Mouse (Mus musculus) limb, embryonic 14.5 days (tissue): Measurements from ENCODE around the gene Ccdc185. TPM values are rescaled to one million over a fixed set of nuclear protein-coding genes. Genes with fewer than 3 reads are reported as not detected.
A peak's percentile ranks its signal among the peaks of the same experiment; 100 is the strongest.

ENCODE experiments used
- ATAC-seq: fragments of 200-750 bp; cut with Nextera tagmentation; 2 replicates; pipeline ENCODE4 v1.8.0; 2017; ENCODE audit warnings: low read depth, moderate number of reproducible peaks, moderate TSS enrichment; ENCODE audit not compliant: low FRiP score
- DNase-seq: peaks from one replicate; pipeline ENCODE4 v3.0.0-alpha.2; 2015; ENCODE audit warnings: low spot score
- H3K27ac ChIP-seq: fragments of 300-500 bp; sonication (generic); replicated peaks from 2 replicates; pipeline ENCODE4 v1.5.1; 2014; ENCODE audit warnings: low read depth, mild to moderate bottlenecking, low read length, moderate library complexity, mixed read lengths
- H3K27me3 ChIP-seq: fragments of 300-500 bp; sonication (generic); 2 replicates; pipeline ENCODE4 v1.6.1; 2014; ENCODE audit warnings: low read length, mixed read lengths; ENCODE audit not compliant: control insufficient read depth, insufficient read depth
- H3K36me3 ChIP-seq: fragments of 300-500 bp; sonication (generic); 2 replicates; pipeline ENCODE4 v1.6.1; 2014; ENCODE audit warnings: mild to moderate bottlenecking, low read length, moderate library complexity, mixed read lengths; ENCODE audit not compliant: control insufficient read depth, insufficient read depth
- H3K4me1 ChIP-seq: fragments of 300-500 bp; sonication (generic); 2 replicates; pipeline ENCODE4 v1.6.1; 2014; ENCODE audit warnings: antibody characterized with exemption, low read length, mixed read lengths; ENCODE audit not compliant: control insufficient read depth, insufficient read depth
- H3K4me2 ChIP-seq: fragments of 300-500 bp; sonication (generic); replicated peaks from 2 replicates; pipeline ENCODE4 v1.6.1; 2014; ENCODE audit warnings: low read depth, mild to moderate bottlenecking, low read length, moderate library complexity; ENCODE audit not compliant: severe bottlenecking
- H3K4me3 ChIP-seq: fragments of 300-500 bp; sonication (generic); replicated peaks from 2 replicates; pipeline ENCODE4 v1.5.1; 2014; ENCODE audit warnings: low read length
- H3K9ac ChIP-seq: fragments of 300-500 bp; sonication (generic); 2 replicates; pipeline ENCODE4 v1.6.1; 2014; ENCODE audit warnings: mild to moderate bottlenecking, low read depth, low read length, moderate library complexity; ENCODE audit not compliant: severe bottlenecking
- H3K9me3 ChIP-seq: fragments of 300-500 bp; sonication (generic); 2 replicates; pipeline ENCODE4 v1.6.1; 2016; ENCODE audit warnings: low read length; ENCODE audit not compliant: control insufficient read depth
- POLR2A ChIP-seq: fragments of 200-500 bp; IDR thresholded peaks from 2 replicates; pipeline ENCODE4 v1.8.0; 2012; ENCODE audit warnings: inconsistent platforms, mild to moderate bottlenecking, moderate library complexity, borderline replicate concordance; ENCODE audit not compliant: insufficient read depth, insufficient read length; ENCODE audit errors: extremely low read depth
- WGBS: fragments of 180-500 bp; shearing (Covaris S2); extraction: QIAGEN DNeasy Blood & Tissue Kit; methylation state at CpG from one replicate; pipeline ENCODE4 v1.1.7; 2014; 5-methylcytosine and 5-hydroxymethylcytosine counted together
- polyA plus RNA-seq, 2 experiments: library from polyadenylated mRNA; depleted of rRNA in 1 of 2; stranded (reverse) in 1 of 2; unstranded in 1 of 2; fragments of >200 nt; fragmentation: Nextera tagmentation in 1 of 2; extraction: Ambion mirVana in 1 of 2; gene quantifications; 2 replicates each; pipeline versions ENCODE4 v1.2.1 to v1.2.3; 2012 to 2014

Gene Ccdc185
- not detected in 2 replicates for polyA plus RNA-seq (2012; rRNA removed)
- not detected in 2 replicates for polyA plus RNA-seq (2014; fragmentation: Nextera tagmentation; extraction: Ambion mirVana)

DNA sequence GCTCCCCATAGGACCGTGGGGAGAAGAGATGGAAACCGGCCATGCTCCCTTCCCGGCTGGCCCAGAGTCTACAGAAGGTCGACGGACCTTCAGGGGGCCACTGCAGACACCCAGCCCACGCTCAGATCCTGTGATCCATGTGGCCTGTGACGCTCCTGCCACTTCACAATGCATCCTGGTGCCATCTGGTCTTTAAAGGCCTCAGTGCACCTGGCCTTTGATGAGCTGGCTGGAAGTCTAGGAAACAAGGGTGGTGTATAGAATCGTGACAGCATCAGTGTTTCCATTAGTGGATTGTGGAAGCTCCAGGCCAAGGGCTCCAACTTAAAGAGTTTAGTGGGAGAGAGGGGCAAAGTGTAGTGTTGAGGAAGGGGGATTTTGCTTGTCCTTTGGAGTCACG lies at the start of gene Ccdc185:
TSS of gene Ccdc185 (minus strand) at position 101 of the 400 bp plus-strand sequence.
- no peak within 1 kb of the TSS for H3K4me3 ChIP-seq
- WGBS = 87% methylated on average over 9 of the region's 9 CpGs
- no peak for TF ChIP-seq POLR2A
- no peak within 1 kb of the TSS for H3K27ac ChIP-seq
- no peak for DNase-seq
- no peak for ATAC-seq
- H3K36me3 ChIP-seq = no peaks in the 10 kb centered on the region
- no peak within 1 kb of the TSS for H3K9ac ChIP-seq
- H3K4me1 ChIP-seq = no peaks in the 10 kb centered on the region
- H3K4me2 ChIP-seq = no peak within 1 kb of the TSS
- no peaks in the 10 kb centered on the region for H3K27me3 ChIP-seq
- H3K9me3 ChIP-seq = no peaks in the 10 kb centered on the region

DNA sequence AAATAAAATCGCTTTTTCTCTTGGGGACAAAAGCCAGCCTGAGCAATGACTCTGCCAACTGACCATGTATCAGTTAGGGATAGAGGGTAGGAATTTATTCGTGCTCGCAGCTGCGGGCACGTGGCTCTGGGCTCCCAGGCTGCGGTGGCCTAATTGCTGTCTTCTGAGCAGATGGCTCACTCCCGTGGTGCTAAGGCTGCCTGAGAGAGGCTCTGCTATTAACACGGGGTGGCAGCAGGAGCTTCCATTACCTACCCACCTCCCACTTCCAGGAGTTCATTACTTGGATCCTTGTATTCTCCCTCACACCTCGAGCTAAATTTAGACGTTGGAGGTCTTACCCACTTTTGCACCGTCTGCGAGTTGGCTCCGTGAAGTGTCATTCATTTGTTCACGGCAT lies 48.1 kb upstream of the Ccdc185 start:
- Histone ChIP-seq H3K4me1 (peaks cover 11% of the 10 kb centered on the region), H3K27me3 (no peaks in the 10 kb centered on the region), H3K27ac (no peak overlapping the region), H3K9me3 (no peaks in the 10 kb centered on the region), H3K36me3 (no peaks in the 10 kb centered on the region), H3K4me2 (no peak overlapping the region), H3K4me3 (no peak overlapping the region), H3K9ac (no peak overlapping the region)
- DNase-seq (no peak), ATAC-seq (no peak)
- 48% methylated on average over 14 of the region's 14 CpGs for WGBS
- no peak for TF ChIP-seq POLR2A

DNA sequence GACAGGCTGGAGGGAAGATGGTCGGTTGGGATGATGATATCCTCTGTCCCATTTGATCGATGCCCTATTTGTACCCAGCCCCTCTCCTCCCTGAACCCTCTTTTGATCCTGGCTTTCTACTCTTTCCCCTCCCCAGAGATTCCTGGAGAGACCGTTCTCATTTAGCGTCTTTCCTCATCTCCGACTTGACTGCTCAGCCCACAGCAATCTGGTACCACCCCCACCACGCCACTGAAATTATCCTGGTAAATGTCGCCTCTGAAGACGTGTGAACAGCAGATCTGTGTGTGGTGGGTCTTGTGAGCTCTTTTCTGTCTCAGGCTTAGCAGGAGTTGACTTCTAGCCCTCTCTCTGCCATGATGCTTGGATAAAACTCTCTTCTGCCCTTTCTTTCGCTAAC lies 45.6 kb upstream of the Ccdc185 start:
- ATAC-seq (no peak), DNase-seq (no peak)
- 93% methylated on average over 9 of the region's 9 CpGs for WGBS

DNA sequence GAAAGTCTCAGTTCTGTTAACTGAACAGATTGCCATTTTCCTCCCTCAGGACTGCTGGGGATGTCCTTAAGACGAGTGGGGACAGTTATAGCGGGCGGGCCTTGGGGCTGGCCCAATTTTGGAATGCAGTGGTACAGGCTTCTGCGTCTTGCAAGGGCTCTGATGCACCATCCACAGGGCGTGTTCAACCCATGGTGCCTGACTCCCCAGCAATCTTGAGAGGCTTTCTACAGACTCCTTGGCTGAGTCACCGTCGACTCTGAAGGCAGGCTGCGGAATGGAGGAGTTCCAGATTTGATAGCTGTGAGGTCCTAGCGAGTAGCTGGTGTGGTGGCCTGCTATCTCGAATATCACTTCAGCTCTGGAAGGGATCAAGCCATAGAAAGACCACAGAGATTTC lies 45.2 kb upstream of the Ccdc185 start:
- peaks cover 17% of the 10 kb centered on the region for H3K4me1 ChIP-seq
- TF ChIP-seq POLR2A = no peak
- no peak overlapping the region for H3K27ac ChIP-seq
- ATAC-seq (no peak), DNase-seq (no peak)
- H3K9ac ChIP-seq = no peak overlapping the region
- WGBS = 78% methylated on average over 10 of the region's 10 CpGs
- H3K9me3 ChIP-seq = no peaks in the 10 kb centered on the region
- H3K36me3 ChIP-seq = no peaks in the 10 kb centered on the region
- H3K4me3 ChIP-seq = no peak overlapping the region
- no peaks in the 10 kb centered on the region for H3K27me3 ChIP-seq
- no peak overlapping the region for H3K4me2 ChIP-seq

More for the DNA sequence above, 45.6 kb upstream of the Ccdc185 start:
- Histone ChIP-seq H3K4me1 (peaks cover 13% of the 10 kb centered on the region), H3K36me3 (no peaks in the 10 kb centered on the region), H3K4me3 (no peak overlapping the region), H3K4me2 (no peak overlapping the region), H3K9ac (no peak overlapping the region), H3K9me3 (no peaks in the 10 kb centered on the region), H3K27me3 (no peaks in the 10 kb centered on the region), H3K27ac (no peak overlapping the region)
- TF ChIP-seq POLR2A = no peak

DNA sequence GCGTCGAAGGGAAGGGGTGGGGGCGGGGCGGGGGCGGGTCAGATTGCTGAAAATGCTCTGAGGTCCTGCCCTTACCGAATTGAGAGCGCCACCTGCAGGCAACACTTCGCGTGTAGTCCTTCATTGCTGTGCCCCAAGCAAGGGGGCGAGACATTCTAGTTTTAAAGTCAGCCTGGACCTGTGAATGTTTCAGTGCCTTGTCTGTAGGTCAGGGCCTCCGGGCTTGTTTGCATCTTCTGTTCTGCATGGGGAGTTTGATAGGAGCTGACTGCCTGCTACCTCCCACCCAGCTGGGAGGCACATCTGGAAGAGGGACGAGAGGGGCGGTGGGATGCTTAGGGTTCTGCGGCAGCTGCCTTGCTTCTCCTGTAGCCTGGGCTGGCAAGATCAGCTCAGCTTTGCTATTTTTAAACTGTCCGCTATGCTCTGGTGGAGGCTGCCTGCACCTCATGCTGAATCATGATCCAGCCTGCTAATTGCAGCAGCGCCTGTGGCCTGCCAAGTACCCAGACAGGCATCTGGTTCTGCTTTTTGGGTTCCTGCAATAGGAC lies 43.6 kb upstream of the Ccdc185 start:
- H3K4me2 ChIP-seq = peak overlapping the region; percentile 31
- ATAC-seq (peak; percentile 75), DNase-seq (peak; percentile 68)
- H3K4me1 ChIP-seq = peaks cover 17% of the 10 kb centered on the region
- WGBS = 8% methylated on average over 16 of the region's 16 CpGs
- no peak overlapping the region for H3K4me3 ChIP-seq
- H3K9me3 ChIP-seq = no peaks in the 10 kb centered on the region
- H3K36me3 ChIP-seq = no peaks in the 10 kb centered on the region
- no peak for TF ChIP-seq POLR2A
- H3K27me3 ChIP-seq = no peaks in the 10 kb centered on the region
- H3K27ac ChIP-seq = peak overlapping the region; percentile 48; the same call in 1 of the 2 replicates
- no peak overlapping the region for H3K9ac ChIP-seq
